Mouse (Mus musculus) midbrain, embryonic 11.5 days (tissue): ENCODE data around the gene Agrn. TPM values are rescaled to one million over a fixed set of nuclear protein-coding genes. Genes with fewer than 3 reads are reported as not detected.

Experiments
- ATAC-seq: fragments of 200-750 bp; cut with Nextera tagmentation; 2 replicates; pipeline ENCODE4 v1.8.0; 2017; ENCODE audit warnings: moderate TSS enrichment, moderate library complexity; ENCODE audit not compliant: low FRiP score
- DNase-seq: peaks from one replicate; pipeline ENCODE4 v3.0.0; 2015; ENCODE audit warnings: low spot score; ENCODE audit errors: missing footprints
- H3K27ac ChIP-seq: fragments of 300-500 bp; sonication (generic); 2 replicates; pipeline ENCODE4 v1.5.1; 2014; ENCODE audit warnings: low read depth, low read length
- H3K27me3 ChIP-seq: fragments of 300-500 bp; sonication (generic); 2 replicates; pipeline ENCODE4 v1.6.1; 2014; ENCODE audit warnings: mild to moderate bottlenecking, low read length, moderate library complexity, mixed read lengths; ENCODE audit not compliant: control insufficient read depth, insufficient read depth
- H3K36me3 ChIP-seq: fragments of 300-500 bp; sonication (generic); 2 replicates; pipeline ENCODE4 v1.6.1; 2014; ENCODE audit warnings: mild to moderate bottlenecking, low read length, moderate library complexity, mixed read lengths; ENCODE audit not compliant: control insufficient read depth, insufficient read depth
- H3K4me1 ChIP-seq: fragments of 300-500 bp; sonication (generic); 2 replicates; pipeline ENCODE4 v1.6.1; 2014; ENCODE audit warnings: low read length; ENCODE audit not compliant: control insufficient read depth, insufficient read depth
- H3K4me2 ChIP-seq: fragments of 300-500 bp; sonication (generic); 2 replicates; pipeline ENCODE4 v1.6.1; 2014; ENCODE audit warnings: mild to moderate bottlenecking, moderate library complexity
- H3K4me3 ChIP-seq: fragments of 300-500 bp; sonication (generic); 2 replicates; pipeline ENCODE4 v1.5.1; 2014; ENCODE audit warnings: low read depth, low read length
- H3K9ac ChIP-seq: fragments of 300-500 bp; sonication (generic); 2 replicates; pipeline ENCODE4 v1.6.1; 2014; ENCODE audit warnings: low read length
- H3K9me3 ChIP-seq: fragments of 300-500 bp; sonication (generic); 2 replicates; pipeline ENCODE4 v1.6.1; 2016; ENCODE audit warnings: low read length; ENCODE audit not compliant: control insufficient read depth
- WGBS: fragments of 180-500 bp; shearing (Covaris S2); extraction: QIAGEN DNeasy Blood & Tissue Kit; methylation state at CpG from one replicate; pipeline ENCODE4 v1.1.7; 2014; 5-methylcytosine and 5-hydroxymethylcytosine counted together
- polyA plus RNA-seq: library from polyadenylated mRNA; unstranded; fragments of >200 nt; fragmentation: Nextera tagmentation; extraction: Ambion mirVana; gene quantifications from 2 replicates; pipeline ENCODE4 v1.2.1, GENCODE M21; 2014

The Agrn gene
- polyA plus RNA-seq, 1 experiment from 2014 or later: 68.2 TPM

DNA sequence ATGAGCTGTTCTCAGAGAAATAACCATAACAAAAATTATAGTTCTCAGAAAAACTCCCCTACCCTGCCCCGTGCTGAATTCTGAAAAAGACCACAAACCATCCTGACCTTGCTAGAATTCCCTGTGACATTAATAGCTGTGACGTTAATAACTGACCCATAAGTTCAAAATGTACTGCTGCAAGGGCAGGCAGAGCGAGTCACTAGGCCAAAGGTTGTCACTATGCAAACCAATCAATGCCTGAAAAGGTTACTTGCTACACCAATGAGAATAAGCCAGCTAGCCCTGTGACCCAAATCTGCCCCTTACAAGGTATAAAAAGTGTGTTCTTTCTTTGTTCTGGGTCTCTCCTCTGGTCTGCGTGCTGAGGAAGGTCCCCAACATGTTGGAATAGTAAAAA is 11.6 kb upstream of the Agrn start:
- no peaks in the 10 kb centered on the region for H3K27me3 ChIP-seq
- DNase-seq (no peak), ATAC-seq (no peak)
- H3K27ac ChIP-seq: no peak overlapping the region
- no peak overlapping the region for H3K4me2 ChIP-seq
- H3K4me3 ChIP-seq: no peak overlapping the region
- WGBS: 88% methylated on average over 4 of the region's 4 CpGs
- no peaks in the 10 kb centered on the region for H3K36me3 ChIP-seq
- H3K4me1 ChIP-seq: peaks cover 13% of the 10 kb centered on the region
- no peaks in the 10 kb centered on the region for H3K9me3 ChIP-seq
- H3K9ac ChIP-seq: no peak overlapping the region

DNA sequence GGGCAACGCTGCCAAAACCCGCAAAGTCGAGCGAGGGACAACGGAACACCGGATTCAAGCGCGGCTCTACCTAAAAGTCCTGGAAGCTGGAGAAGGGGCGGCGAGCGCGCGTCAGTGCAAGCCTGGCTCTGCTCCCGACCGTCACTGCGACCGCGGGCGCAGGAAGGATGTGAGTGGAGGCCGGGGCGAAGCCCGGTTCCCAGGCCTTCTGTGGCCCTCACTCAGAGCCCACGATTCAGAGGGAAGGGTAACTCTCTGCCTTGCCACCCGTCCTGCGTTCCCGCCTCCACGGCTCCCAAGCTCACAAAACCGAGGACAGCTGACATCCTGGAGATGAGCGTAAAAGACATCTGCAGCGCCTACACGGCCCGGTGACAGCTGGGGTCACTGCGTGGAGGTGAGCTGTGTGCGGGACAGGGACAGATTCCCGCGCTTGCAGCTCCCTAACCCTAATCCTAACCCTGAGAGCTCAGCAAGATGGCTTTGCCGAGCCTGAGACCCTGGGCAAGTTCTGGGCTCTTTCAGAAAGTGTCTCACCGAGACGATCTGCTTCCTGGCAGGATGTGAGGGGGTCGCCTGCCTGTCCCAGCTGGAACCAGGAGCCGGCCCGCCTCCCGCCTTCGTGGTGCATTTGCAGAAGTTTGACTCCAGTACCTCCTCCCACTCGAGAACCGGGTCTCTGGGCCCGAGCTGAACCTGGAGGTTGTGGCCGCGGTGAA is 6.3 kb upstream of the Agrn start:
- peak; percentile 63 for ATAC-seq
- H3K4me1 ChIP-seq: peaks cover 22% of the 10 kb centered on the region
- no peaks in the 10 kb centered on the region for H3K36me3 ChIP-seq
- H3K27ac ChIP-seq: peak overlapping the region; percentile 49; the same call in 1 of the 2 replicates
- peak; percentile 96 for DNase-seq
- H3K27me3 ChIP-seq: 0 out of 2 replicates have a peak, but pooled peaks cover 2% of the 10 kb centered on the region
- under 1% methylated on average over 49 of the region's 49 CpGs for WGBS
- H3K9me3 ChIP-seq: no peaks in the 10 kb centered on the region
- peak overlapping the region; percentile 73 for H3K9ac ChIP-seq
- peak overlapping the region; percentile 73 for H3K4me2 ChIP-seq
- peak overlapping the region; percentile 62 for H3K4me3 ChIP-seq

DNA sequence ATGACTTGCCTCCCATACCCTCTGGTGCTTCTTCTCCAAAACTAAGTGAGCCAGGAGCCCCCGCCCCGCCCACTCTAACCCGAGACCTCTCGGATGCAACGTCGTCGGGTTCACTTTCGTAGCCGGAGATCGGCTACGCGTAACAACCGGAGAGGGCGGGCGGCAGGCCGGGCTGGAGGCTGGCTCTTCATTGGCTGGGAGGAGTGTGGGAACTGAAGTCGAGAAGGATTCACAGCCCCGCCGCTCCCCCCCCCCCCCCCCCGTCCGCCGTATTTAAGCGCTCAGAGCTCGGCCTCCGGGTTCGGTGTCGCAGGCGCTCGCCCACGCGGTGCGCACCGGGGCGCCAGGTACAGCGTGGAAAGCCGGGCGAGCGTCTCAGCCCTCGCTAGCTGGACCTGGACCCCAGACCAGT is 5.7 kb upstream of the Agrn start, which contains the start of gene AW011738:
Gene AW011738 (plus strand): TSS at position 304 of the 412 bp plus-strand sequence.
- DNase-seq (peak; percentile 95), ATAC-seq (peak; percentile 84)
- Histone ChIP-seq H3K9me3 (no peaks in the 10 kb centered on the region), H3K4me1 (peaks cover 22% of the 10 kb centered on the region), H3K36me3 (no peaks in the 10 kb centered on the region), H3K4me3 (peak within 1 kb of the TSS; percentile 62), H3K9ac (peak within 1 kb of the TSS; percentile 73), H3K27ac (peak within 1 kb of the TSS; percentile 49; the same call in 1 of the 2 replicates), H3K27me3 (0 out of 2 replicates have a peak, but pooled peaks cover 2% of the 10 kb centered on the region), H3K4me2 (peak within 1 kb of the TSS; percentile 73)
- under 1% methylated on average over 26 of the region's 39 CpGs for WGBS

- H3K4me2 ChIP-seq: peak overlapping the region; percentile 73
- no peak overlapping the region for H3K27ac ChIP-seq
- peak overlapping the region; percentile 62; the same call in 1 of the 2 replicates for H3K4me3 ChIP-seq
- WGBS: 48% methylated on average over 12 of the region's 12 CpGs
- ATAC-seq: no peak
- 0 out of 2 replicates have a peak, but pooled peaks cover 2% of the 10 kb centered on the region for H3K27me3 ChIP-seq
- no peak overlapping the region; the same call in 1 of the 2 replicates for H3K9ac ChIP-seq
- peak; percentile 87 for DNase-seq
- no peaks in the 10 kb centered on the region for H3K36me3 ChIP-seq
- H3K4me1 ChIP-seq: peaks cover 22% of the 10 kb centered on the region
- H3K9me3 ChIP-seq: no peaks in the 10 kb centered on the region
Measured at GRCm38 (mm10) chr4:156202462-156202893, 5.2 kb upstream of the Agrn start.

- Histone ChIP-seq H3K36me3 (no peaks in the 10 kb centered on the region), H3K9ac (no peak within 1 kb of the TSS), H3K4me2 (no peak within 1 kb of the TSS), H3K27me3 (0 out of 2 replicates have a peak, but pooled peaks cover 2% of the 10 kb centered on the region), H3K9me3 (no peaks in the 10 kb centered on the region), H3K4me3 (no peak within 1 kb of the TSS), H3K4me1 (peaks cover 29% of the 10 kb centered on the region), H3K27ac (no peak within 1 kb of the TSS)
- WGBS: 67% methylated on average over 10 of the region's 10 CpGs
- DNase-seq (no peak), ATAC-seq (no peak)
Measured at GRCm38 (mm10) chr4:156200623-156201475, 3.6 kb upstream of the Agrn start, which contains the start of gene Isg15. Gene Isg15 (minus strand): TSS chr4:156200818.

DNA sequence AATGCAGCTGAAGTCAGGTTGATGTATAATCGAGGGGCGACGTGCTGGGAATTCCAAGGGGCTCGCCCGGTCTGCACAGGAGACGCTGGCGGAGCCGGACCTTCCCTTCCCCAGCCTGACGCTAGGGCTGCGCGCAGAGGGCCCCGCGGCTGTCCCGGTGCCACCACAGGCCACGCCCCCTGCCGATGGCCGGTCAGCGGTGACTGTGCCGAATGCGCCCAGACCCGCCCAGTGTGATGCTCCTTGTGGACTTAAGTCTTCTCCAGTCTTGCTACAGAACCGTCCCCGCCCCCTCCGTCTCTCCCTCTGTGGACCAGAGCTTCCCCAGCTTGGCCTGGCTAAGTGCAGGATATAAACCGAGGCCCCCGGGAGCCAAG is 529 bp upstream of the Agrn start:
- peak; percentile 99 for DNase-seq
- Histone ChIP-seq H3K27ac (peak overlapping the region; percentile 90), H3K4me2 (peak overlapping the region; percentile 40), H3K27me3 (peaks cover 2% of the 10 kb centered on the region; the same call in 1 of the 2 replicates), H3K9ac (peak overlapping the region; percentile 53), H3K4me3 (peak overlapping the region; percentile 87), H3K4me1 (peaks cover 35% of the 10 kb centered on the region), H3K9me3 (no peaks in the 10 kb centered on the region), H3K36me3 (no peaks in the 10 kb centered on the region)
- 0% methylated on average over 25 of the region's 26 CpGs for WGBS
- peak; percentile 96 for ATAC-seq

DNA sequence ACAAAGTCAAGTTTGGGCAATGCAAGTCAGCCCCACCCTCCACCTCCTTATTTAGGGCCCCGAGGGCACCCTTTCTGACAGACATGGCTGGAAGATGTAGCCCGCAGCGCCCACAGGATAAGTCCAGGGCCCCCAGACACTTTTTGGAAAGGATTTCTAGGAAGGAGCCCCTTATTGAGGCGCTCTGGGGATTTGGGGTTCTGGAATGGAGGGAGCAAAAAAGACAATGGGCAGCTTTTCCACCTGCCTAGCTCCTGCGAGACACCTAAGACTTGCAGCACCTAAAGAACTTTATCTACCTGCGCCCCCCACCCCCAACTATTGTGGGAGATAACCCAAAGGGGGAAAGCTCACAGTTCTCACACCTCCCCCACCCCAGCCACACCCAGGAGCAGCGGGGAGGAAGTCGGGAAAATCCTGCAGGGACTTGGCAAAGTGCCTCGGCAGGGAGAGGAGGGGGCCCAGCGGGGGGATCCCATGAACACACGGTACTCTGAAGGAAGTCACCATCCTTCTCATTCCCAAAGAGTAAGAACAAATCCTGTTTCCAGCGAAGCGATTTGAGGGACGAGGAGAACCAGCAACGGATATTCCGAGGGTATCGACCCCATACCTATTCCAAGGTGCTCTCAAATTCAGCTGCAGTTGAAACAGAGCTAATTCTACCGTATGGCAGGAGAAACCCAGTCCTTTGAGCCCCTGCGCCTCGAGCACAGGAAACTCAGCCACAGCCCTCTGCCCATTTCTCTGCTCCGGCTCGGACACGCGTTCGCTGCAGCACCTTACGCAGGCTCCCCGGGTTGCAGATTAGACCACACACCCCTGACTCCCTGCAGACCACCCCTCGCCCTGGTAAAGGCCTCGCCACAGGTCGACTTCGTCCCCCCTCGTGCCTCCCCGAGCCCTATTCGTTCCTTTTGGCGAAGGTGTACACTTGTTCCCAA is 1.1 kb downstream of the Agrn start:
- no peaks in the 10 kb centered on the region for H3K9me3 ChIP-seq
- peak; percentile 95 for DNase-seq
- no peak overlapping the region for H3K27ac ChIP-seq
- ATAC-seq: peak; percentile 1; the same call in 1 of the 2 replicates
- peak overlapping the region; percentile 90 for H3K9ac ChIP-seq
- WGBS: 4% methylated on average over 35 of the region's 35 CpGs
- H3K4me2 ChIP-seq: peak overlapping the region; percentile 90
- H3K4me3 ChIP-seq: peak overlapping the region; percentile 87
- H3K36me3 ChIP-seq: peaks cover 5% of the 10 kb centered on the region
- no peaks in the 10 kb centered on the region; the same call in 1 of the 2 replicates for H3K27me3 ChIP-seq
- H3K4me1 ChIP-seq: peaks cover 41% of the 10 kb centered on the region

DNA sequence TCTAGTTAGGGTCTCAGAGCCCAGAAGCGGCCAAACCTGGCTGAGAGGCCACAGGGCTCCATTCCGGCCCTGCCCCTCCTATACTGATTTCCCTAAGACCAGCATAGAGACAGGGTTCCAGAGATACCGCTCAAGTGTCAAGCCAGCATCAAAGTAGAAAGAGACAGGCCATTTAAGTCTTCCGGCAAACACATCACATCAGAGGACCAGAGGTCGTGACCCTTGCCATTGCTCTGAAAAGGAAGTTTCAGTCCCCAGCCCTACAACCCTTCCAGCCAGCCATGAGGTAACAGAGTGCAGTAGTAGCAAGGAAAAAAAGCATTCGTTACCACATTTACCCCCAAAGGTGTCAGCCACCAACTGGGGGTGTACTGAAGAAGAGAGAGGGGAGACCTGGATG is 2.9 kb downstream of the Agrn start:
- 16% methylated on average over 6 of the region's 6 CpGs for WGBS
- H3K4me1 ChIP-seq: peaks cover 60% of the 10 kb centered on the region

More for the DNA sequence above, 2.9 kb downstream of the Agrn start:
- Histone ChIP-seq H3K9me3 (no peaks in the 10 kb centered on the region), H3K9ac (no peak overlapping the region), H3K4me2 (peak overlapping the region; percentile 19; the same call in 1 of the 2 replicates), H3K27me3 (no peaks in the 10 kb centered on the region; the same call in 1 of the 2 replicates), H3K36me3 (peaks cover 10% of the 10 kb centered on the region), H3K27ac (no peak overlapping the region), H3K4me3 (no peak overlapping the region)
- ATAC-seq (no peak), DNase-seq (no peak)
